Mouse (Mus musculus) mesoderm, embryonic 11.5 days (tissue): ENCODE measurements around the gene Iqschfp.

Experiments
- DNase-seq: peaks from one replicate; pipeline ENCODE4 v3.0.0-alpha.2; 2012; ENCODE audit warnings: low read depth, low spot score

Iqschfp gene

GRCm38 (mm10) chr3:68202162-68202902 lies 310.3 kb downstream of the Iqschfp start:
- DNase-seq: no peak

- DNase-seq: no peak
Measured at GRCm38 (mm10) chr3:68203934-68204467, 312.0 kb downstream of the Iqschfp start.

- no peak for DNase-seq
Measured at GRCm38 (mm10) chr3:68210422-68210821, 318.4 kb downstream of the Iqschfp start.

GRCm38 (mm10) chr3:68221452-68221851 lies 329.4 kb downstream of the Iqschfp start:
- no peak for DNase-seq

GRCm38 (mm10) chr3:68239887-68240286 lies 347.9 kb downstream of the Iqschfp start:
- no peak for DNase-seq

GRCm38 (mm10) chr3:68243239-68243638 lies 351.2 kb downstream of the Iqschfp start:
- DNase-seq: no peak

GRCm38 (mm10) chr3:68246154-68246553 lies 354.1 kb downstream of the Iqschfp start:
- no peak for DNase-seq

- no peak for DNase-seq
Measured at GRCm38 (mm10) chr3:68250589-68250988, 358.6 kb downstream of the Iqschfp start.

- no peak for DNase-seq
Measured at GRCm38 (mm10) chr3:68252335-68252734, 360.3 kb downstream of the Iqschfp start.

- DNase-seq: no peak
Measured at GRCm38 (mm10) chr3:68262304-68262703, 370.3 kb downstream of the Iqschfp start.

GRCm38 (mm10) chr3:68267905-68268304 lies 375.9 kb downstream of the Iqschfp start:
- no peak for DNase-seq

- no peak for DNase-seq
Measured at GRCm38 (mm10) chr3:68269251-68269650, 377.2 kb downstream of the Iqschfp start.

GRCm38 (mm10) chr3:68270246-68270645 lies 378.2 kb downstream of the Iqschfp start:
- DNase-seq: no peak

GRCm38 (mm10) chr3:68271457-68271856 lies 379.4 kb downstream of the Iqschfp start:
- peak; percentile 59 for DNase-seq

GRCm38 (mm10) chr3:68271881-68272280 lies 379.8 kb downstream of the Iqschfp start:
- DNase-seq: peak; percentile 49

- peak; percentile 54 for DNase-seq
Measured at GRCm38 (mm10) chr3:68282844-68283594, 391.0 kb downstream of the Iqschfp start.

GRCm38 (mm10) chr3:68283595-68283991 lies 391.6 kb downstream of the Iqschfp start:
- peak; percentile 60 for DNase-seq

GRCm38 (mm10) chr3:68284500-68284899 lies 392.5 kb downstream of the Iqschfp start:
- no peak for DNase-seq

GRCm38 (mm10) chr3:68296752-68297151 lies 404.7 kb downstream of the Iqschfp start:
- no peak for DNase-seq

- no peak for DNase-seq
Measured at GRCm38 (mm10) chr3:68305647-68306046, 413.6 kb downstream of the Iqschfp start.

- no peak for DNase-seq
Measured at GRCm38 (mm10) chr3:68306726-68307125, 414.7 kb downstream of the Iqschfp start.

- no peak for DNase-seq
Measured at GRCm38 (mm10) chr3:68325575-68325974, 433.5 kb downstream of the Iqschfp start.

GRCm38 (mm10) chr3:68332515-68332914 lies 440.5 kb downstream of the Iqschfp start:
- no peak for DNase-seq
